Mouse (Mus musculus): ENCODE results near the gene Ube2ql1. TPM values are rescaled to one million over a fixed set of nuclear protein-coding genes. Genes with fewer than 3 reads are reported as not detected.

The Ube2ql1 gene
- total RNA-seq, 1 experiment from 2014 or later = not detected

Other genes with a start within 250 kb of the Ube2ql1 start
- 73.1 to 84.0 TPM (median 80.0 TPM) in 3 replicates for gene Nsun2, start 206.1 kb downstream of the Ube2ql1 start, total RNA-seq (2017)
- 4.9 to 16.1 TPM (median 9.2 TPM) in 3 replicates for gene Tent4a, start 205.3 kb downstream of the Ube2ql1 start, total RNA-seq (2017)
- gene Srd5a1, start 128.4 kb downstream of the Ube2ql1 start, total RNA-seq (2017) = 1.5 to 2.1 TPM in 2 of 3 replicates, not detected in the other
- gene Med10, start 62.5 kb upstream of the Ube2ql1 start, total RNA-seq (2017) = 66.5 to 111 TPM (median 103 TPM) in 3 replicates

All from monocyte, adult 5-6 weeks (primary cell).